Mouse (Mus musculus): ENCODE results near the gene Med27. TPM values are rescaled to one million over a fixed set of nuclear protein-coding genes. Genes with fewer than 3 reads are reported as not detected.

The Med27 gene
- polyA plus RNA-seq (2016; fragmentation: Nextera tagmentation; extraction: Ambion mirVana) = 57.3 and 57.9 TPM in 2 replicates

DNA sequence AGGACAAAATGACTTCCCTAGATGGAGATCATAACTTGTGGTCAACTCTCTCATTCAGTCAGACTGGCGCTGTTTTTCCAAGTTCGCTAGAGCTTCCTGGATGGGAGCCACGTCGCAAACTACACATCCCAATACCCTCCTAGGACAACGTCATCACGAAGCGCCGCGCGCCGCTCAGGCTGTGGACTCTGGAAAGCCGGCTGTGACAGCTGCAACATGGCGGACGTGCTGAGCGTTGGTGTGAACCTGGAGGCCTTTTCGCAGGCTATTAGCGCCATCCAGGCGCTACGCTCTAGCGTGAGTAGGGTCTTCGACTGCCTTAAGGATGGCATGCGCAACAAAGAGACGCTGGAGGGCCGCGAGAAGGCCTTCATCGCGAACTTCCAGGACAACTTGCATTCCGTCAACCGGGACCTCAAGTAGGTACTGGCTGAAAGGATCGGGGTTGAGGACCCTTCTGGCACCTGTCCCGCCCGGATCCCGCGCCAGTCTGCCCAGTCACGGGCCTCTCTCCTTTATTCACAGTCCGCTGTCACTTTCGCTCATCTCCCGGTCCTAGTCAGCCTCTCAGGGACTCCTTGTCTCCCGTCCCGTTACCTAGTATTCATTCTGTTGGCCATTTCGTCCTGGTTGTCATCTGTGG is at the start of gene Med27:
Gene Med27 (plus strand): TSS at position 191 of the 643 bp plus-strand sequence.
- no peaks in the 10 kb centered on the region for H3K9me3 ChIP-seq
- WGBS = 2% methylated on average over 41 of the region's 41 CpGs
- peaks cover 21% of the 10 kb centered on the region for H3K36me3 ChIP-seq (replicated peaks)
- peak within 1 kb of the TSS; percentile 75 for H3K27ac ChIP-seq (replicated peaks)
- H3K27me3 ChIP-seq (replicated peaks; ENCODE audit: low read depth, poor library complexity, severe bottlenecking) = no peaks in the 10 kb centered on the region
- peak; percentile 95 for DNase-seq (ENCODE audit: low spot score)
- H3K4me3 ChIP-seq = peak within 1 kb of the TSS; percentile 87
- H3K4me1 ChIP-seq = peaks cover 8% of the 10 kb centered on the region

- no peak overlapping the region for H3K27ac ChIP-seq (replicated peaks)
- H3K36me3 ChIP-seq (replicated peaks) = no peaks in the 10 kb centered on the region
- H3K4me3 ChIP-seq = no peak overlapping the region
- DNase-seq (ENCODE audit: low spot score) = peak; percentile 68
- no peaks in the 10 kb centered on the region for H3K27me3 ChIP-seq (replicated peaks; ENCODE audit: low read depth, poor library complexity, severe bottlenecking)
- no peaks in the 10 kb centered on the region for H3K4me1 ChIP-seq
- WGBS = 45% methylated on average over 7 of the region's 7 CpGs
- no peaks in the 10 kb centered on the region; the same call in 1 of the 2 replicates for H3K9me3 ChIP-seq
Measured at GRCm38 (mm10) chr2:29309966-29310365, 36.7 kb upstream of the Med27 start.

DNA sequence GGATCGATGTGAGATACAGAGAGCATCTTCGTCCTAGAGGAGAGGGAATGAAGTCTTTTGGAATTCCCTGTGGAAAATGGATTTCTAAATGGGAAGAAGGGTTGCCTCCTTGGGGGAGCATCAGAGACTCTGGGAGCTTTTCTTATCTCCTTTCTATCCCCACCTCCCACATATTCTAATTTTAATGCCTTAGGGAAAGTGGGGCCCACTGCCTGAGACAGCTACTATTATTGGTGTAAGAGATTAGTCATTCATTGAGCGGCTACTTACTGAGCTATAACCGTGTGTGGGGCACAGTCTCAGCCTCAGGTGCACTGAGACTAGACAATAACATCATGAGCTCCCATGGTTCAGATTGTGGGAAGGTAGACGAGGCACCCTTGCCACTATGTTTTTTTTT is 34.6 kb upstream of the Med27 start:
- 83% methylated on average over 5 of the region's 5 CpGs for WGBS

GRCm38 (mm10) chr2:29317906-29318470 is 28.6 kb upstream of the Med27 start:
- no peaks in the 10 kb centered on the region for H3K9me3 ChIP-seq
- H3K27me3 ChIP-seq (replicated peaks; ENCODE audit: low read depth, poor library complexity, severe bottlenecking) = no peaks in the 10 kb centered on the region
- no peak overlapping the region for H3K4me3 ChIP-seq
- H3K4me1 ChIP-seq = no peaks in the 10 kb centered on the region
- DNase-seq (ENCODE audit: low spot score) = no peak
- H3K36me3 ChIP-seq (replicated peaks) = no peaks in the 10 kb centered on the region
- H3K27ac ChIP-seq (replicated peaks) = no peak overlapping the region
- WGBS = 83% methylated on average over 4 of the region's 4 CpGs

More for the DNA sequence above, 34.6 kb upstream of the Med27 start:
- no peaks in the 10 kb centered on the region for H3K4me1 ChIP-seq
- no peaks in the 10 kb centered on the region; the same call in 1 of the 2 replicates for H3K9me3 ChIP-seq
- no peak for DNase-seq (ENCODE audit: low spot score)
- no peak overlapping the region for H3K27ac ChIP-seq (replicated peaks)
- H3K4me3 ChIP-seq = no peak overlapping the region
- H3K36me3 ChIP-seq (replicated peaks) = no peaks in the 10 kb centered on the region
- no peaks in the 10 kb centered on the region for H3K27me3 ChIP-seq (replicated peaks; ENCODE audit: low read depth, poor library complexity, severe bottlenecking)

DNA sequence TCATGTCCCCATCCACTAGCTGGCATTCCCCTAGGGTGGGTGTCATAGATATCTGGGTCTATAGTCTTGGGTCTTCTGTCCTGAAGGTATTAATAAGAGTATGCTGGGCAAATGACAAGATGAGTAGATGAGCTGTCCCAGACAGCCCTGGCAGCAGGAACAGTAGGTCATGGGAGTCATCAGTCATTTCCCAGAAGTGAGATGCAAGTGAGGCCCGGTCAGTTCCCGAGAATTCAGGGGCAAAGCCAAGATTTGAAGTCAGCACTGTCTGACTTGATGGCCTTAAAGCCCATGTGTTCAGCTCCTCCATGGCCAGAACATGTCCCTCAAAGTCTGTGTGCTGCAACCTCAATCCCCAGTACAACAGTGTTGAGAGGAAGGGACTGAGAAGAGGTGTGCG is 28.0 kb upstream of the Med27 start:
- Histone ChIP-seq H3K4me1 (no peaks in the 10 kb centered on the region), H3K27me3 (replicated peaks; ENCODE audit: low read depth, poor library complexity, severe bottlenecking) (no peaks in the 10 kb centered on the region), H3K36me3 (replicated peaks) (no peaks in the 10 kb centered on the region), H3K9me3 (no peaks in the 10 kb centered on the region), H3K4me3 (no peak overlapping the region), H3K27ac (replicated peaks) (no peak overlapping the region)
- DNase-seq (ENCODE audit: low spot score) = no peak
- WGBS = 92% methylated on average over 3 of the region's 3 CpGs

DNA sequence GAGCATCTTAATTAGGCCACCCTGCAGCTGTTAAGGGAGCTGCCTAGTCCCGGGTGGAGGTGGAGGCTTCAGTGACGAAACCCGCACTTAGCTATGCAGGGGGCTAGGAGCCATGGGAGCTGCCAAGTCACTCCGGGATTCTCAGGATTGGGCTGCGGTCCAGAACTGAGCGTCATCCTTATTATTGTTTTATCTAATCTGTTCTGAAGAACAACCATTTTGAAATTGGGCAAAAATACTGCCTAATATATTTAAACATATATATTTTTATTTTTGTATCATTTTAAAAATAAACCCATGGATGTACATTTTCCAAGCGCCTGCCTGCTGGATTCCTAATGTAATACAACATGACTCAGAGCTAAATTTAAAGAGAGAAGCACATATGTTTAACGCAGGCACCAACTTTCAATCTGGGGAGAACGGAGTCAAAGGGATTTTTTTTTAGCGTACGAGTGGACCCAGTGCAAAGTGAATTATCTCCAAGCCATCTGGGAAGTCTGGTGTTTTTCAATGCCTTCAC is 26.3 kb upstream of the Med27 start:
- no peak for DNase-seq (ENCODE audit: low spot score)
- WGBS = 77% methylated on average over 11 of the region's 11 CpGs
- Histone ChIP-seq H3K27me3 (replicated peaks; ENCODE audit: low read depth, poor library complexity, severe bottlenecking) (no peaks in the 10 kb centered on the region), H3K36me3 (replicated peaks) (no peaks in the 10 kb centered on the region), H3K27ac (replicated peaks) (no peak overlapping the region), H3K4me3 (no peak overlapping the region), H3K4me1 (no peaks in the 10 kb centered on the region), H3K9me3 (no peaks in the 10 kb centered on the region)

DNA sequence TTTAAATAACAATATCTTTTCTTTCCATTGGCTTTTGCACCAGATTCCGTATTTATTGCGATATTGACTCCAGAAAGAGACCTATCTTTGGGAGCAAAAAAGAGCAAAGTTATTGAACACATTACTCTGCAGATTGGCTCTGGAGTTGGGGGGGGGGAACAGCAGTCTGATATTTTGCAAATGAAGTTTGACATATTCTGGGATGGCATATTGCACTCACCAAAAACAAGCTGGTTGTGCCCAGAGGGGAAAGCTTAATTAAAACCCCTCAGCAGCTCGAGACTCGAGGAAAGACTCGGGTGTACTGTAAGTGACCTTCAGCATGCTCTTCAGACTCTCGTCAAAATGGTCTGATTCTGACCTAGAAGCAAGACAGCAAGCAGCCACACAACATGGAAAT is 25.8 kb upstream of the Med27 start:
- Histone ChIP-seq H3K27me3 (replicated peaks; ENCODE audit: low read depth, poor library complexity, severe bottlenecking) (no peaks in the 10 kb centered on the region), H3K36me3 (replicated peaks) (no peaks in the 10 kb centered on the region), H3K4me1 (no peaks in the 10 kb centered on the region), H3K9me3 (no peaks in the 10 kb centered on the region), H3K4me3 (no peak overlapping the region), H3K27ac (replicated peaks) (no peak overlapping the region)
- 68% methylated on average over 6 of the region's 6 CpGs for WGBS
- DNase-seq (ENCODE audit: low spot score) = no peak

- no peaks in the 10 kb centered on the region for H3K27me3 ChIP-seq (replicated peaks; ENCODE audit: low read depth, poor library complexity, severe bottlenecking)
- no peak for DNase-seq (ENCODE audit: low spot score)
- no peak overlapping the region for H3K4me3 ChIP-seq
- H3K9me3 ChIP-seq = no peaks in the 10 kb centered on the region
- no peaks in the 10 kb centered on the region for H3K4me1 ChIP-seq
- WGBS = 92% methylated on average over 2 of the region's 2 CpGs
- H3K27ac ChIP-seq (replicated peaks) = no peak overlapping the region
- no peaks in the 10 kb centered on the region for H3K36me3 ChIP-seq (replicated peaks)
Measured at GRCm38 (mm10) chr2:29324456-29324855, 22.2 kb upstream of the Med27 start.

DNA sequence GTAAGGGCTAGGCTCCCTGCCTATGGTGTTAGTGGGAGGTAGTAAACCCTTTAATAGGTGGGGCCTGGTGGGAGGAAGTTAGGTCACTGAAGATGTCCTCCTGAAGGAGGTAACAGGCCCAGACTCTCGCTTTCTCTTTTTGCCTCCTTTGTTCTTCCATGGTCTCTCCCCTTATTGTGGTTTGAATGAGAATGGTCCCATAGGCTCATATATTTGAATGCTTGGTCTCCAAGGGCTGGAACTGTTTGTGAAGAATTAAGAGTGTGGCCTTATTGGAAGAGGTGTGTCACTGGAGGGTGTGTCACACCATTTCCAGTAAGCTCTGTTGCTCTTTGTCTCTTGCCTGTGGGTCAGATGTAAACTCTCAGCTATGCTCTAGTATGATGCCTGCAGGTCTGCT is 16.1 kb upstream of the Med27 start:
- H3K36me3 ChIP-seq (replicated peaks) = no peaks in the 10 kb centered on the region
- no peaks in the 10 kb centered on the region for H3K4me1 ChIP-seq
- 0 out of 2 replicates have a peak, but pooled peaks cover 5% of the 10 kb centered on the region for H3K9me3 ChIP-seq
- H3K27ac ChIP-seq (replicated peaks) = no peak overlapping the region
- 83% methylated on average over 1 of the region's 1 CpGs for WGBS
- H3K27me3 ChIP-seq (replicated peaks; ENCODE audit: low read depth, poor library complexity, severe bottlenecking) = no peaks in the 10 kb centered on the region
- DNase-seq (ENCODE audit: low spot score) = no peak
- no peak overlapping the region for H3K4me3 ChIP-seq

DNA sequence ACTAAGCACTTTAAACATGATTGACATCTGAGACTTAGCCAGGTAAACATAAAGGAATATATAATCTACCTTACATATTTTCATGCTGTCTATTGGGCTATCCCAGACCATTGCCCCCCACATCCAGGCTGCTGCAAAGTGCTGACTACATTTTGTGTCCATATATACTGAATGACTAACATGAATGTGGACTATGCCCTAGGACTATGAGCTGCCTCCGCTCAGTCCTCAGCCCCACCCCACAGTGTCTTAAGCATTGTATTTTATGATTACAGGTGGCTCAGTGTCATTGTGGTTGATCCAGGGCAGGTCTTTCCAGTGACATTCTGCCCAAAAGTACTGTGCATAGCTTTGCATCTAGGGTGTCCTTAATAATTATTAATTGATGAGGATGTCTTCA is 8.2 kb upstream of the Med27 start:
- Histone ChIP-seq H3K9me3 (0 out of 2 replicates have a peak, but pooled peaks cover 2% of the 10 kb centered on the region), H3K4me1 (no peaks in the 10 kb centered on the region), H3K27ac (replicated peaks) (no peak overlapping the region), H3K27me3 (replicated peaks; ENCODE audit: low read depth, poor library complexity, severe bottlenecking) (no peaks in the 10 kb centered on the region), H3K4me3 (no peak overlapping the region), H3K36me3 (replicated peaks) (no peaks in the 10 kb centered on the region)
- WGBS = 95% methylated on average over 1 of the region's 1 CpGs
- DNase-seq (ENCODE audit: low spot score) = no peak

GRCm38 (mm10) chr2:29358696-29359375 is 12.2 kb downstream of the Med27 start:
- Histone ChIP-seq H3K36me3 (replicated peaks) (peaks cover 23% of the 10 kb centered on the region), H3K9me3 (no peaks in the 10 kb centered on the region), H3K27me3 (replicated peaks; ENCODE audit: low read depth, poor library complexity, severe bottlenecking) (no peaks in the 10 kb centered on the region), H3K27ac (replicated peaks) (no peak overlapping the region), H3K4me1 (peaks cover 27% of the 10 kb centered on the region), H3K4me3 (no peak overlapping the region)
- WGBS = 38% methylated on average over 9 of the region's 9 CpGs
- no peak for DNase-seq (ENCODE audit: low spot score)

DNA sequence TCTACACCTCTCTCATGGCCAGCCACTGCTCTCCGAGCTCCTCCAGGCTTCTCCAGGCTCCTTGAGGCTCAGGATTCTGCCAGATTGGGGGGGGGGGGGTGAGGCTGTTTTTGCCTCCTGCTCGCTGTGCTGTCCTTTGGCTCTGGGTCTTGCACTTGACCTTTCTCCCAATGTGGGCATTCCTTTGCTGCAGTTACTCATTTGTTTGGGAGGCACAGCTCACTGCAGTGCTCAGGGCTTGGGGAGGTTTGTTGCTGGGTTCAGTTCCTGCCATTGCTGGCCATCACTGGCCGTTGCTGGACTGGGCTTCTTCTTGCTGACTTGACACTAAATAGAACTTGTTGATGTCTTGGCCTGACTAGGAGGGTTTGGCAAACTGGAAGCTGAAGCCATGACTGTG is 14.3 kb downstream of the Med27 start:
- Histone ChIP-seq H3K27me3 (replicated peaks; ENCODE audit: low read depth, poor library complexity, severe bottlenecking) (no peaks in the 10 kb centered on the region), H3K36me3 (replicated peaks) (peaks cover 10% of the 10 kb centered on the region; the same call in 1 of the 2 replicates), H3K9me3 (no peaks in the 10 kb centered on the region), H3K27ac (replicated peaks) (no peak overlapping the region), H3K4me1 (peaks cover 24% of the 10 kb centered on the region), H3K4me3 (no peak overlapping the region)
- 78% methylated on average over 3 of the region's 3 CpGs for WGBS
- DNase-seq (ENCODE audit: low spot score) = no peak

All from embryonic facial prominence, embryonic 10.5 days (tissue).